Mouse (Mus musculus): ENCODE measurements at regions not wholly inside any gene's neighbourhood (a gene's known extent, or its start where the extent isn't known, plus 50 kb on each side); places are given as distances from the start of the nearest gene placed in this dataset.

GRCm38 (mm10) chr6:94336168-94336567 lies 52.5 kb upstream of the Magi1 start:
- DNase-seq, result peak in 1 of 2 experiments; percentile 3
